ENCODE assay signal across 7 mouse cellular contexts in the genomic region with DNA sequence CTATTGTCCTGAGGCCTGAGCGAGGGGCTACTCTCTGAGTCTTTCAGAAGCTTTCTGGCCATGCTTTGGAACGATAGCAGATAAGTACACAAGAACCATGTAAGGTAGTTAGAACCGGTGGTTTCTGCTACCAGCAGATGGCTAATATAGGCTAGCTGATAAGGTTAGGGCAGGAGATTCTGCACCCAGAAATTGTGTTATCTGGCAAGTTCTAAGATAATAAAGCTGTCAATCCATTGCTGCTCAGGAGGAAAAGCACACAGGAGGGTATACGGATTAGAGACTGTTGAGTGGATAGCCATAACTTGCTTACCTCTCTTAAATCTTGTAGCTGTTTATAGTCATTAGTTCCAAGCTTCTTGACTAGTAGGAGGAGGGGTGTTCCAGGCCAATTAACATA. TPM values are rescaled to one million over a fixed set of nuclear protein-coding genes. Genes with fewer than 3 reads are reported as not detected.
A peak's percentile ranks its signal among the peaks of the same experiment; 100 is the strongest.
DNase-seq lines count a peak whose midpoint lies in the region; ATAC-seq lines count a peak whose summit lies in the region.
"Not testable (repeated sequence)": the region's sequence is repeated elsewhere in the genome, so short reads cannot be mapped to it uniquely, and the experiment has no call there.

No protein-coding gene starts in this region.

- not testable (repeated sequence) for H3K4me3 ChIP-seq in intestine, embryonic 16.5 days (ENCODE audit: low read length); liver, embryonic 13.5 days (replicated peaks); liver, embryonic 16.5 days (ENCODE audit: low read depth, low read length)

- not testable (repeated sequence) for H3K27ac ChIP-seq in intestine, embryonic 16.5 days (ENCODE audit: low read length); liver, embryonic 13.5 days; liver, embryonic 16.5 days (ENCODE audit: low read length)

- 67% methylated on average over 4 of the region's 4 CpGs for WGBS in intestine, embryonic 16.5 days
- WGBS in liver, embryonic 13.5 days (ENCODE audit: insufficient replicate concordance): 17% methylated on average over 4 of the region's 4 CpGs
- WGBS in liver, embryonic 16.5 days (ENCODE audit: insufficient replicate concordance): 17% methylated on average over 4 of the region's 4 CpGs

- DNase-seq in 416B (ENCODE audit: low read depth) (peak; percentile 13), MEL-GATA-1-ER (ENCODE audit: extremely low read depth, low read depth) (peak; percentile 43)
- DNase-seq in liver, embryonic 13.5 days: not testable (repeated sequence)

- H3K27me3 ChIP-seq in intestine, embryonic 16.5 days (replicated peaks; ENCODE audit: control insufficient read depth, insufficient read depth, low read length); liver, embryonic 13.5 days; liver, embryonic 16.5 days (ENCODE audit: control insufficient read depth, insufficient read depth, low read depth, low read length): not testable (repeated sequence)

- ATAC-seq in common myeloid progenitor, adult 5-6 weeks (replicated peaks; ENCODE audit: low read depth, poor library complexity, severe bottlenecking): peak; percentile 52
- ATAC-seq in intestine, embryonic 16.5 days: peak; percentile 26; the same call in 1 of the 2 replicates
- peak; percentile 90 for ATAC-seq in liver, embryonic 13.5 days (ENCODE audit: low read depth)
- ATAC-seq in liver, embryonic 16.5 days (ENCODE audit: low read depth): peak; percentile 82
- ATAC-seq in megakaryocyte-erythroid progenitor cell, adult 5-6 weeks (replicated peaks; ENCODE audit: low FRiP score, low TSS enrichment, poor library complexity, severe bottlenecking): peak; percentile 84

- H3K9me3 ChIP-seq in intestine, embryonic 16.5 days (ENCODE audit: control insufficient read depth, low read length); liver, embryonic 13.5 days (replicated peaks); liver, embryonic 16.5 days (replicated peaks; ENCODE audit: control insufficient read depth, low read length): not testable (repeated sequence)

- not testable (repeated sequence) for H3K4me1 ChIP-seq in intestine, embryonic 16.5 days (ENCODE audit: control insufficient read depth, insufficient read depth, low read length); liver, embryonic 13.5 days (replicated peaks); liver, embryonic 16.5 days (ENCODE audit: control insufficient read depth, low read depth, low read length)

- not testable (repeated sequence) for H3K9ac ChIP-seq in intestine, embryonic 16.5 days (ENCODE audit: low read depth, low read length); liver, embryonic 13.5 days; liver, embryonic 16.5 days (ENCODE audit: low read depth, low read length)

- H3K4me2 ChIP-seq in intestine, embryonic 16.5 days (ENCODE audit: low read depth, low read length); liver, embryonic 13.5 days; liver, embryonic 16.5 days (ENCODE audit: low read depth, low read length): not testable (repeated sequence)

- not testable (repeated sequence) for H3K36me3 ChIP-seq in intestine, embryonic 16.5 days (ENCODE audit: control insufficient read depth, insufficient read depth, low read length); liver, embryonic 13.5 days; liver, embryonic 16.5 days (ENCODE audit: control insufficient read depth, insufficient read depth)

RNA-seq across cellular contexts. Expression of a gene that starts 17.9 kb away (rescaled TPM):
- total RNA-seq in common myeloid progenitor, adult 5-6 weeks (2017): 20.1 and 32.4 TPM in 2 replicates
- 46.4 and 50.7 TPM in 2 replicates for polyA plus RNA-seq in intestine, embryonic 16.5 days (2015; fragmentation: Nextera tagmentation; extraction: Ambion mirVana)
- polyA plus RNA-seq in liver, embryonic 13.5 days (2015; fragmentation: Nextera tagmentation; extraction: Ambion mirVana): 20.6 and 22.5 TPM in 2 replicates
- polyA plus RNA-seq in liver, embryonic 16.5 days (2015; fragmentation: Nextera tagmentation; extraction: Ambion mirVana): 14.0 and 14.3 TPM in 2 replicates
- 43.0 and 50.2 TPM in 2 replicates for total RNA-seq in megakaryocyte-erythroid progenitor cell, adult 5-6 weeks (2014; fragmentation: Nextera tagmentation)
- 59.1 and 67.3 TPM in 2 replicates for total RNA-seq in megakaryocyte-erythroid progenitor cell, adult 5-6 weeks (2017)

RNA-seq across cellular contexts. Expression of a gene that starts 37.5 kb away (rescaled TPM):
- 10.1 and 12.4 TPM in 2 replicates for total RNA-seq in common myeloid progenitor, adult 5-6 weeks (2017)
- polyA plus RNA-seq in intestine, embryonic 16.5 days (2015; fragmentation: Nextera tagmentation; extraction: Ambion mirVana): 1.6 and 1.7 TPM in 2 replicates
- 0.93 and 1.1 TPM in 2 replicates for polyA plus RNA-seq in liver, embryonic 13.5 days (2015; fragmentation: Nextera tagmentation; extraction: Ambion mirVana)
- 2.4 and 2.7 TPM in 2 replicates for polyA plus RNA-seq in liver, embryonic 16.5 days (2015; fragmentation: Nextera tagmentation; extraction: Ambion mirVana)
- 6.7 TPM in 1 of 2 replicates, not detected in the other for total RNA-seq in megakaryocyte-erythroid progenitor cell, adult 5-6 weeks (2014; fragmentation: Nextera tagmentation)
- 1.8 and 4.0 TPM in 2 replicates for total RNA-seq in megakaryocyte-erythroid progenitor cell, adult 5-6 weeks (2017)

Comparison
In these comparisons a context has a peak if more than half of its experiments do, and no peak if none do; other contexts are left out.
1. ATAC-seq: peak in every context shown above with its lines; median percentile 90 in liver, embryonic 13.5 days; 84 in megakaryocyte-erythroid progenitor cell, adult 5-6 weeks; 82 in liver, embryonic 16.5 days; 52 in common myeloid progenitor, adult 5-6 weeks; 26 in intestine, embryonic 16.5 days.